Mouse (Mus musculus) neural tube, embryonic 11.5 days (tissue): ENCODE measurements at regions not wholly inside any gene's neighbourhood (a gene's known extent, or its start where the extent isn't known, plus 50 kb on each side); places are given as distances from the start of the nearest gene placed in this dataset.

ENCODE experiments used
- ATAC-seq: fragments of 200-750 bp; cut with Nextera tagmentation; 2 replicates; pipeline ENCODE4 v1.8.0; 2017; ENCODE audit warnings: moderate number of reproducible peaks, mild to moderate bottlenecking, moderate TSS enrichment, moderate library complexity; ENCODE audit not compliant: insufficient read depth, low FRiP score, low TSS enrichment
- DNase-seq: peaks from one replicate; pipeline ENCODE4 v3.0.0-alpha.2; 2015; ENCODE audit warnings: low spot score
- H3K27ac ChIP-seq: fragments of 300-500 bp; sonication (generic); 2 replicates; pipeline ENCODE4 v1.5.1; 2014; ENCODE audit warnings: low read depth, mild to moderate bottlenecking, low read length
- H3K27me3 ChIP-seq: fragments of 300-500 bp; sonication (generic); 2 replicates; pipeline ENCODE4 v1.6.1; 2014; ENCODE audit warnings: mild to moderate bottlenecking, low read length, mixed read lengths; ENCODE audit not compliant: control insufficient read depth, insufficient read depth
- H3K36me3 ChIP-seq: fragments of 300-500 bp; sonication (generic); 2 replicates; pipeline ENCODE4 v1.6.1; 2014; ENCODE audit warnings: mild to moderate bottlenecking, low read length, moderate library complexity, mixed read lengths; ENCODE audit not compliant: control insufficient read depth, insufficient read depth
- H3K4me1 ChIP-seq: fragments of 300-500 bp; sonication (generic); 2 replicates; pipeline ENCODE4 v1.6.1; 2014; ENCODE audit warnings: low read length, mixed read lengths; ENCODE audit not compliant: control insufficient read depth, insufficient read depth
- H3K4me2 ChIP-seq: fragments of 300-500 bp; sonication (generic); 2 replicates; pipeline ENCODE4 v1.6.1; 2014; ENCODE audit warnings: low read depth, mild to moderate bottlenecking, moderate library complexity
- H3K4me3 ChIP-seq: fragments of 300-500 bp; sonication (generic); 2 replicates; pipeline ENCODE4 v1.5.1; 2014; ENCODE audit warnings: low read depth, low read length
- H3K9ac ChIP-seq: fragments of 300-500 bp; sonication (generic); 2 replicates; pipeline ENCODE4 v1.6.1; 2014; ENCODE audit warnings: mild to moderate bottlenecking, low read length
- H3K9me3 ChIP-seq: fragments of 300-500 bp; sonication (generic); 2 replicates; pipeline ENCODE4 v1.6.1; 2016; ENCODE audit warnings: low read length; ENCODE audit not compliant: control insufficient read depth
- WGBS: fragments of 180-500 bp; shearing (Covaris S2); extraction: QIAGEN DNeasy Blood & Tissue Kit; methylation state at CpG from one replicate; pipeline ENCODE4 v1.1.7; 2014; 5-methylcytosine and 5-hydroxymethylcytosine counted together

GRCm38 (mm10) chr6:31938216-31938814 lies 111.7 kb upstream of the 1700012A03Rik start:
- WGBS, result 6% methylated on average over 20 of the region's 20 CpGs
- no peak overlapping the region for H3K27ac ChIP-seq

DNA sequence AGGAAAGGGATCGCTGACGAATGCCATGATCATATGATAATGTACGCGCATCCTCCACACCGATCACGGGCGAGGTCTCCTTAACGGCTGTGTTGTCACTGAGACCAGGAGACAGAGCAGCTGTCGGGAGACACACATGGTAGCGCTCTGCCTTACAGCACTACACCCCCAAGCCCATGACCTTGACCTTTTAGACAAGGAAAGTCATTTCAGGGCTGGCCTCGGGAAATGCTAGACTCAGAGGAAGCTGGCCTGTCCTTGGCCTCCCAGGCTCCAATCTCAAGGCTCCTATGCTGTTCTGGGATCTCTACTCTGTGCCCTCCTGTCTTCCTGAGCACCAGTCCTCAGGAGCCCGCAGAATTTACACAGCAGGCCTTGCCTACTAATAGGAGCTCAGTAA lies 112.9 kb upstream of the 1700012A03Rik start:
- no peak for ATAC-seq

More at GRCm38 (mm10) chr6:31938216-31938814, 111.7 kb upstream of the 1700012A03Rik start:
- DNase-seq, result peak; percentile 90
- peaks cover 5% of the 10 kb centered on the region; the same call in 1 of the 2 replicates for H3K4me1 ChIP-seq
- no peaks in the 10 kb centered on the region for H3K27me3 ChIP-seq
- H3K36me3 ChIP-seq, result no peaks in the 10 kb centered on the region
- peak overlapping the region; percentile 72 for H3K4me2 ChIP-seq
- ATAC-seq, result peak; percentile 61; the same call in 1 of the 2 replicates
- peak overlapping the region; percentile 34 for H3K4me3 ChIP-seq
- H3K9ac ChIP-seq, result peak overlapping the region; percentile 37; the same call in 1 of the 2 replicates
- H3K9me3 ChIP-seq, result no peaks in the 10 kb centered on the region

GRCm38 (mm10) chr6:31934826-31935225 lies 115.2 kb upstream of the 1700012A03Rik start:
- WGBS, result 92% methylated on average over 10 of the region's 10 CpGs
- H3K4me3 ChIP-seq, result no peak overlapping the region
- H3K9me3 ChIP-seq, result no peaks in the 10 kb centered on the region
- no peak overlapping the region for H3K4me2 ChIP-seq
- no peaks in the 10 kb centered on the region for H3K36me3 ChIP-seq
- DNase-seq (no peak), ATAC-seq (no peak)
- no peak overlapping the region for H3K27ac ChIP-seq
- no peak overlapping the region for H3K9ac ChIP-seq
- H3K4me1 ChIP-seq, result peaks cover 6% of the 10 kb centered on the region; the same call in 1 of the 2 replicates
- H3K27me3 ChIP-seq, result no peaks in the 10 kb centered on the region

More for the DNA sequence above, 112.9 kb upstream of the 1700012A03Rik start:
- Histone ChIP-seq H3K27ac (no peak overlapping the region), H3K36me3 (no peaks in the 10 kb centered on the region), H3K9ac (no peak overlapping the region), H3K4me3 (no peak overlapping the region), H3K4me2 (no peak overlapping the region), H3K9me3 (no peaks in the 10 kb centered on the region), H3K27me3 (no peaks in the 10 kb centered on the region), H3K4me1 (peaks cover 6% of the 10 kb centered on the region; the same call in 1 of the 2 replicates)
- DNase-seq, result no peak
- 81% methylated on average over 12 of the region's 12 CpGs for WGBS

GRCm38 (mm10) chr6:31933956-31934355 lies 116.1 kb upstream of the 1700012A03Rik start:
- WGBS, result 81% methylated on average over 8 of the region's 8 CpGs
- ATAC-seq (no peak; the same call in 1 of the 2 replicates), DNase-seq (no peak)
- H3K9ac ChIP-seq, result no peak overlapping the region
- H3K27ac ChIP-seq, result no peak overlapping the region
- no peaks in the 10 kb centered on the region for H3K36me3 ChIP-seq
- peaks cover 6% of the 10 kb centered on the region; the same call in 1 of the 2 replicates for H3K4me1 ChIP-seq
- H3K27me3 ChIP-seq, result no peaks in the 10 kb centered on the region
- H3K4me2 ChIP-seq, result no peak overlapping the region
- H3K9me3 ChIP-seq, result no peaks in the 10 kb centered on the region
- no peak overlapping the region for H3K4me3 ChIP-seq

DNA sequence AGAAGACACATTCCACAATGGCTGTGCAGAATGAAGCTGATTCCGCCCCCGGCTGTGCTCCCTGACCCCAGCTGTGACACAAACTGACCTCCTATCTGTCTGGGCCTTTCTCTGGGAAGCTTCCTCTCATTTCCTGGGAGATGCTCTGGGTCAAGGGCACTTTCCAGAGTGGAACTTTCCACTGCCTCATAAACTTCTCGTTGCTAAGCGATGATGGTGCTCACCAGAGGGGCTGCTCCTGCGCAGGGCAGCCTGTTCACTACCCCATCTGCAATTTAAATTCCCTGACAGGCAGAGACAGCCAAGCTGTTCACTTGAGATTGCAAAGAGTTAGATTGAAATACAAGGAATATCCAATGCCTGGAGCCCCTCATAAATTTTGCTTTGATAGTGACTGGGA lies 116.7 kb upstream of the 1700012A03Rik start:
- WGBS, result 35% methylated on average over 5 of the region's 5 CpGs
- 0 out of 2 replicates have a peak, but pooled peaks have one; percentile 28 for ATAC-seq
- H3K4me2 ChIP-seq, result no peak overlapping the region
- no peaks in the 10 kb centered on the region for H3K27me3 ChIP-seq
- H3K9ac ChIP-seq, result no peak overlapping the region
- H3K36me3 ChIP-seq, result no peaks in the 10 kb centered on the region
- H3K27ac ChIP-seq, result no peak overlapping the region
- no peaks in the 10 kb centered on the region for H3K9me3 ChIP-seq
- peaks cover 6% of the 10 kb centered on the region; the same call in 1 of the 2 replicates for H3K4me1 ChIP-seq
- DNase-seq, result peak; percentile 45
- H3K4me3 ChIP-seq, result no peak overlapping the region

DNA sequence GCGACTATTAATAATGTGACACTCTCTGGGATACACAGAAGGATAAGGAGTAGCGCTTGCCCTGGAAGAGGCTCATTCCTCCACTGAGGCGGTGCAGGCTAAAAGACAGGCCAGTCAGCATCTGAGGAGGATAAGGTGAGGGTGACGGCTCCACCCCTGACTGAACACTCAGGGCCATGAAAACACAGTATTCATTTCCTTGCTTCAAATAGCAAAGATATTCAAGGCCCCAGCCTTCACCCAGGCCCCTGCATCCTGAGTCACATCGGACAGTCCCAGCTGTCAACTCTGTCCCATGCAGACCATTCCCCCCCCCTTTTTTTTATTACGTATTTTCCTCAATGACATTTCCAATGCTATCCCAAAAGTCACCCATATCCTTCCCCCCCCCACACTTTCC lies 118.9 kb upstream of the 1700012A03Rik start:
- H3K36me3 ChIP-seq, result no peaks in the 10 kb centered on the region
- H3K4me3 ChIP-seq, result no peak overlapping the region
- 91% methylated on average over 6 of the region's 6 CpGs for WGBS
- no peak for ATAC-seq
- no peak overlapping the region for H3K4me2 ChIP-seq
- H3K4me1 ChIP-seq, result peaks cover 6% of the 10 kb centered on the region; the same call in 1 of the 2 replicates
- H3K27me3 ChIP-seq, result no peaks in the 10 kb centered on the region
- H3K9ac ChIP-seq, result no peak overlapping the region
- DNase-seq, result no peak
- no peak overlapping the region for H3K27ac ChIP-seq
- H3K9me3 ChIP-seq, result no peaks in the 10 kb centered on the region

GRCm38 (mm10) chr6:31929165-31929564 lies 120.9 kb upstream of the 1700012A03Rik start:
- WGBS, result 91% methylated on average over 2 of the region's 2 CpGs
- H3K36me3 ChIP-seq, result no peaks in the 10 kb centered on the region
- ATAC-seq, result no peak
- H3K9me3 ChIP-seq, result no peaks in the 10 kb centered on the region
- DNase-seq, result no peak
- H3K4me1 ChIP-seq, result peaks cover 6% of the 10 kb centered on the region; the same call in 1 of the 2 replicates
- no peak overlapping the region for H3K4me3 ChIP-seq
- H3K9ac ChIP-seq, result no peak overlapping the region
- H3K27ac ChIP-seq, result no peak overlapping the region
- no peak overlapping the region for H3K4me2 ChIP-seq
- no peaks in the 10 kb centered on the region for H3K27me3 ChIP-seq

DNA sequence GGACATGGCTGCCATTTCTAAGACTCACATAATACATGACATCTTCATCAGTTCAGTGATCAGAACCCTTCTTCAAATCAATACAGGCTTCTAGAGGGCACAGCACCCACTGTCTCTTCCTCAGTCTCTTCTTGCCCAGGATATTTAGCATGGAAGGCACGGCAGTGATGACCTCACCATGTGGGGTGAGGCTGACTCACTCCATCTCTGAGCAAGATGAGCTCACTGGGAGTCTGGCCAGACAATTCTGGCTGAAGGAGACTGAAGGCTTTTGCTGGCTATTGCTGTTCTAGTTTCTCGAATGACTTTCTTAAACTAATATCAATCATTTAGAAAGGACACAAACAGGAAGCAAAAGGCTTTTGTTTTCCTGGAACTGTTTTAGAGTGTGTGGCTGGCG lies 122.9 kb upstream of the 1700012A03Rik start:
- ATAC-seq, result no peak
- Histone ChIP-seq H3K36me3 (no peaks in the 10 kb centered on the region), H3K9me3 (no peaks in the 10 kb centered on the region), H3K27me3 (no peaks in the 10 kb centered on the region), H3K27ac (no peak overlapping the region), H3K4me3 (no peak overlapping the region), H3K4me1 (no peaks in the 10 kb centered on the region), H3K9ac (no peak overlapping the region), H3K4me2 (no peak overlapping the region)
- no peak for DNase-seq
- 63% methylated on average over 3 of the region's 3 CpGs for WGBS

DNA sequence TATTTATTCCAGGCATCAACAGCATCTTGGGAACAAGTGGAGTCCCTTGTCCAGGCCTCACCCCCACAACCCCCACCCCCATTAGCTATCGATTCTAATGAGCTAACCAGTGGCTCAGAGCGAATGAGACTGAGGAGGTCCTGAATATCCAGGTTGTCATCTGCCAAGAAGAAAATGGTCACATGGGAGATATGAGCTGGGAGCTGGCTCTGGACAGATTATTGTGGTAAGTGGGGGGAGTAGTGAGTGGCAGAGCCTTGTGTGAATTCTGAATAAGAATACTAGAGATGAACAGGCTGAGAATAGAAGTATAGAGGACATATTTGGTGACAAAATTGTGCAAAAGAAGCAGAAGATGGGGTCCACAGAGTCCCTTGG lies 125.4 kb upstream of the 1700012A03Rik start:
- ATAC-seq (no peak), DNase-seq (no peak)
- Histone ChIP-seq H3K4me1 (no peaks in the 10 kb centered on the region), H3K4me2 (no peak overlapping the region), H3K36me3 (no peaks in the 10 kb centered on the region), H3K27me3 (no peaks in the 10 kb centered on the region), H3K9me3 (no peaks in the 10 kb centered on the region), H3K4me3 (no peak overlapping the region), H3K9ac (no peak overlapping the region), H3K27ac (no peak overlapping the region)
- WGBS, result 78% methylated on average over 2 of the region's 2 CpGs
